Mouse (Mus musculus) liver, embryonic 14.5 days (tissue): ENCODE results near the gene Ryr1.

Source experiments
- CTCF ChIP-seq: IDR thresholded peaks from 2 replicates; pipeline ENCODE4 v1.5.1; 2016; ENCODE audit warnings: antibody characterized with exemption, low read depth, control low read depth
- EP300 ChIP-seq: IDR thresholded peaks from 2 replicates; pipeline ENCODE4 v1.6.1; 2016; ENCODE audit warnings: antibody characterized with exemption, low read depth

DNA sequence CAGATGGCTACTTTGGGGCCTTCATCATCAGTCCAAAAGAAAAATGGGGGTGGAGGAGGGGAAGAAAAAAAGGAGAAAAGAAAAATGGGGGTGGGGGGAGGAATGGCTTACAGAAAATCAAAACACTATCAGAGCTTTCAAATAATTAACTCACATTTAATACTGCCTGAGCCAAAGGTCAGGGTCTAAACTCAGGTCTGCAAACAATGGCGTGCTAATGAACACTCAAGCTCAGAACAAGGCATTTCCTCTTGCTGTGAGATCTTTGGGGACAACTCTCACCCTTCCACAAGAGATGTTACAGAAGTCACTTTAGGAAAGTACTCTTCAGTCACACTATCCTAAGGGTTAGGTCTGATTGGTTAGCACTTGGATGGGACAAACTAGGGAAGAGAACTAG is 166.2 kb downstream of the Ryr1 start:
- TF ChIP-seq CTCF (no peak), EP300 (no peak)
